Mouse (Mus musculus) MEL (cell line): ENCODE data around the gene Vwf. TPM values are rescaled to one million over a fixed set of nuclear protein-coding genes. Genes with fewer than 3 reads are reported as not detected.

Experiments
- DNase-seq: peaks from one replicate; pipeline ENCODE4 v3.0.0; 2011; ENCODE audit warnings: low read depth, low spot score
- H3K27ac ChIP-seq: 2 replicates; pipeline ENCODE4 v1.5.1; 2012; ENCODE audit warnings: low read depth, mild to moderate bottlenecking, control low read depth, low read length, moderate library complexity; ENCODE audit not compliant: control insufficient read depth
- H3K27me3 ChIP-seq, 2 experiments: fragments of 150-350 bp in 1 of 2; sonication (generic) in 1 of 2; 2 replicates each; pipeline ENCODE4 v1.6.1; 2012; ENCODE audit warnings: low read length in 2 of 2, mild to moderate bottlenecking in 2 of 2, improper control_type of control experiment in 1 of 2, moderate library complexity in 1 of 2; ENCODE audit not compliant: insufficient read depth in 2 of 2, control insufficient read depth in 1 of 2
- H3K36me3 ChIP-seq, 2 experiments: 2 replicates each; pipeline ENCODE4 v1.6.1; 2012 to 2014; ENCODE audit warnings: low read length in 2 of 2, improper control_type of control experiment in 1 of 2, inconsistent platforms in 1 of 2, mild to moderate bottlenecking in 1 of 2; ENCODE audit not compliant: insufficient read depth in 2 of 2, control insufficient read depth in 1 of 2
- H3K4me1 ChIP-seq, 2 experiments: fragments of 150-350 bp in 1 of 2; sonication (generic) in 1 of 2; 2 replicates each; pipeline ENCODE4 v1.6.1; 2012; ENCODE audit warnings: low read length in 2 of 2, improper control_type of control experiment in 1 of 2, mild to moderate bottlenecking in 1 of 2; ENCODE audit not compliant: insufficient read depth in 2 of 2, control insufficient read depth in 1 of 2
- H3K4me3 ChIP-seq, 2 experiments: fragments of 150-350 bp in 1 of 2; sonication (generic) in 1 of 2; 2 replicates each; pipeline ENCODE4 v1.5.1; 2012; ENCODE audit warnings: low read depth in 2 of 2, low read length in 2 of 2, mild to moderate bottlenecking in 2 of 2, moderate library complexity in 2 of 2, control low read depth in 1 of 2, improper control_type of control experiment in 1 of 2; ENCODE audit not compliant: control insufficient read depth in 1 of 2, insufficient read depth in 1 of 2
- H3K79me2 ChIP-seq: 2 replicates; pipeline ENCODE4 v1.6.1; 2012; ENCODE audit warnings: mild to moderate bottlenecking, low read length, moderate library complexity; ENCODE audit not compliant: control insufficient read depth, poor library complexity, insufficient read depth
- H3K9ac ChIP-seq: 2 replicates; pipeline ENCODE4 v1.6.1; 2012; ENCODE audit warnings: low read depth, mild to moderate bottlenecking, control low read depth, low read length, moderate library complexity; ENCODE audit not compliant: control insufficient read depth, poor library complexity, severe bottlenecking
- H3K9me3 ChIP-seq: fragments of 150-350 bp; sonication (generic); replicated peaks from 2 replicates; pipeline ENCODE4 v1.6.1; 2012; ENCODE audit warnings: mild to moderate bottlenecking, low read length, improper control_type of control experiment, moderate library complexity; ENCODE audit not compliant: insufficient read depth
- BHLHE40 ChIP-seq: IDR thresholded peaks from 2 replicates; pipeline ENCODE4 v1.6.1; 2012; ENCODE audit warnings: low read depth, mild to moderate bottlenecking, inconsistent platforms, low read length, improper control_type of control experiment, borderline replicate concordance
- CHD1 ChIP-seq: IDR thresholded peaks from 2 replicates; pipeline ENCODE4 v1.6.1; 2012; ENCODE audit warnings: low read depth, mild to moderate bottlenecking, inconsistent platforms, low read length, improper control_type of control experiment
- CHD2 ChIP-seq: IDR thresholded peaks from 2 replicates; pipeline ENCODE4 v1.6.1; 2011; ENCODE audit warnings: low read length, improper control_type of control experiment
- CTCF ChIP-seq, 3 experiments: IDR thresholded peaks in 2 of 3; conservative IDR thresholded peaks in 1 of 3; 2 replicates each; pipeline ENCODE4 v1.5.1; 2011 to 2012; ENCODE audit warnings: low read length in 3 of 3, low read depth in 2 of 3, mild to moderate bottlenecking in 2 of 3, improper control_type of control experiment in 1 of 3, inconsistent platforms in 1 of 3, mixed read lengths in 1 of 3, moderate library complexity in 1 of 3; ENCODE audit not compliant: control insufficient read depth in 1 of 3, insufficient read depth in 1 of 3, poor library complexity in 1 of 3, severe bottlenecking in 1 of 3
- E2F4 ChIP-seq: IDR thresholded peaks from 2 replicates; pipeline ENCODE4 v1.6.1; 2011; ENCODE audit warnings: low read depth, low read length, improper control_type of control experiment, borderline replicate concordance
- ELF1 ChIP-seq: IDR thresholded peaks from 2 replicates; pipeline ENCODE4 v1.6.1; 2014; ENCODE audit warnings: low read depth, mild to moderate bottlenecking, inconsistent platforms, low read length, improper control_type of control experiment, moderate library complexity
- GATA1 ChIP-seq: IDR thresholded peaks from 2 replicates; pipeline ENCODE4 v1.6.1; 2011; ENCODE audit warnings: low read depth, low read length, improper control_type of control experiment
- HCFC1 ChIP-seq: IDR thresholded peaks from 2 replicates; pipeline ENCODE4 v1.6.1; 2012; ENCODE audit warnings: low read depth, mild to moderate bottlenecking, inconsistent platforms, low read length, improper control_type of control experiment, moderate library complexity
- JUND ChIP-seq: IDR thresholded peaks from 2 replicates; pipeline ENCODE4 v1.6.1; 2011; ENCODE audit warnings: low read depth, mild to moderate bottlenecking, improper control_type of control experiment, low read length
- MAX ChIP-seq: IDR thresholded peaks from 2 replicates; pipeline ENCODE4 v1.6.1; 2011; ENCODE audit warnings: low read length, improper control_type of control experiment
- MAZ ChIP-seq: IDR thresholded peaks from 2 replicates; pipeline ENCODE4 v1.6.1; 2012; ENCODE audit warnings: low read depth, mild to moderate bottlenecking, inconsistent platforms, low read length, improper control_type of control experiment
- MXI1 ChIP-seq: IDR thresholded peaks from 2 replicates; pipeline ENCODE4 v1.6.1; 2011; ENCODE audit warnings: mild to moderate bottlenecking, low read depth, low read length, improper control_type of control experiment
- MYC ChIP-seq: IDR thresholded peaks from 2 replicates; pipeline ENCODE4 v1.6.1; 2011; ENCODE audit warnings: low read depth, mild to moderate bottlenecking, low read length, improper control_type of control experiment, moderate library complexity
- NELFE ChIP-seq: IDR thresholded peaks from 2 replicates; pipeline ENCODE4 v1.6.1; 2011; ENCODE audit warnings: low read depth, low read length, improper control_type of control experiment
- POLR2A ChIP-seq, 2 experiments: IDR thresholded peaks; 2 replicates each; pipeline ENCODE4 v1.6.1; 2011 to 2012; ENCODE audit warnings: low read length in 2 of 2, mild to moderate bottlenecking in 2 of 2, control low read depth in 1 of 2, improper control_type of control experiment in 1 of 2, low read depth in 1 of 2, moderate library complexity in 1 of 2; ENCODE audit not compliant: control insufficient read depth in 1 of 2, insufficient read depth in 1 of 2, poor library complexity in 1 of 2
- POLR2AphosphoS2 ChIP-seq: IDR thresholded peaks from 2 replicates; pipeline ENCODE4 v1.6.1; 2011; ENCODE audit warnings: low read length, improper control_type of control experiment
- POLR2AphosphoS5 ChIP-seq: IDR thresholded peaks from 2 replicates; pipeline ENCODE4 v1.6.1; 2012; ENCODE audit warnings: low read depth, borderline replicate concordance, mild to moderate bottlenecking, inconsistent platforms, low read length, moderate library complexity, mixed read lengths
- RAD21 ChIP-seq: IDR thresholded peaks from 2 replicates; pipeline ENCODE4 v1.6.1; 2011; ENCODE audit warnings: mild to moderate bottlenecking, low read depth, low read length, improper control_type of control experiment
- RCOR1 ChIP-seq: IDR thresholded peaks from 2 replicates; pipeline ENCODE4 v1.6.1; 2012; ENCODE audit warnings: low read depth, mild to moderate bottlenecking, inconsistent platforms, low read length, improper control_type of control experiment
- SIN3A ChIP-seq: IDR thresholded peaks from 2 replicates; pipeline ENCODE4 v1.6.1; 2012; ENCODE audit warnings: low read length, improper control_type of control experiment, inconsistent platforms
- SMC3 ChIP-seq: IDR thresholded peaks from 2 replicates; pipeline ENCODE4 v1.6.1; 2011; ENCODE audit warnings: low read depth, low read length, improper control_type of control experiment
- TCF12 ChIP-seq: IDR thresholded peaks from 2 replicates; pipeline ENCODE4 v1.6.1; 2014; ENCODE audit warnings: low read depth, mild to moderate bottlenecking, inconsistent platforms, low read length, improper control_type of control experiment, moderate library complexity
- UBTF ChIP-seq: IDR thresholded peaks from 2 replicates; pipeline ENCODE4 v1.6.1; 2012; ENCODE audit warnings: low read depth, mild to moderate bottlenecking, inconsistent platforms, low read length, improper control_type of control experiment, moderate library complexity, borderline replicate concordance; ENCODE audit not compliant: insufficient read depth
- USF1 ChIP-seq: IDR thresholded peaks from 2 replicates; pipeline ENCODE4 v1.6.1; 2014; ENCODE audit warnings: low read depth, mild to moderate bottlenecking, inconsistent platforms, low read length, improper control_type of control experiment, moderate library complexity
- USF2 ChIP-seq, 2 experiments: IDR thresholded peaks; 2 replicates each; pipeline ENCODE4 v1.6.1; 2011 to 2012; ENCODE audit warnings: improper control_type of control experiment in 2 of 2, low read length in 2 of 2, borderline replicate concordance in 1 of 2, inconsistent platforms in 1 of 2, low read depth in 1 of 2, mild to moderate bottlenecking in 1 of 2; ENCODE audit not compliant: insufficient read depth in 1 of 2
- ZC3H11A ChIP-seq: IDR thresholded peaks from 2 replicates; pipeline ENCODE4 v1.6.1; 2012; ENCODE audit warnings: low read depth, mild to moderate bottlenecking, inconsistent platforms, low read length, improper control_type of control experiment
- polyA plus RNA-seq, 2 experiments: library from polyadenylated mRNA; stranded (reverse) in 1 of 2; unstranded in 1 of 2; fragments of >175 nt in 1 of 2; fragments of >200 nt in 1 of 2; gene quantifications; 2 replicates each; pipeline versions ENCODE4 v1.2.1 to v1.2.4; 2012; ENCODE audit warnings: low replicate concordance in 2 of 2, low read depth in 1 of 2; ENCODE audit not compliant: insufficient read length in 2 of 2, insufficient read depth in 1 of 2, missing spikeins in 1 of 2
- total RNA-seq: library from RNA; depleted of rRNA; stranded (reverse); fragments of 300-350 nt; gene quantifications from 2 replicates; pipeline ENCODE4 v1.2.3, GENCODE M21; 2012

Gene Vwf
- total and polyA plus RNA-seq, 3 experiments, result 0.29 to 0.42 TPM; not detected in 1

DNA sequence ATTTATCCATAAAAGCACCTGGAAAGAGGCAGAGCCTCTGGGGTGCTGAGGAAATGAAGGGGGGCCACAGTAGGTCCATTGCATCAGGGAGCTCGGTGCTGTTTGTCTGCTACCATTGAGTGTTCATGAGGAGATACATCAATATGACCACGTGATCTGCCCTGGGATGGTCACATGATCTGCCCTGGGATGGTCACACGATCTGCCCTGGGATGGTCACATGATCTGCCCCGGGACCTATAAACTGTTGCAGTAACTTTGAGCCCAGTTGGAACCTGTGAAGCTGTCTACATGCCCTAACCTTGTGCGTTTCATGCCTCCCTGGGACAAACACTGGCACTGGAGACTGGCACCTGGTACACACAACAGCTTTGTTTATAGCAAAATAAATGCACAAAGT lies 8.1 kb upstream of the Vwf start:
- TF ChIP-seq BHLHE40 (no peak), RAD21 (no peak), USF2 (IDR thresholded peaks at IDR 0.05; ENCODE audit: borderline replicate concordance in 1 of 2, insufficient read depth in 1 of 2, low read depth in 1 of 2, low read length in 2 of 2) (peak in 1 of 2 experiments; percentile 63; a peak in 2 of 4 replicates), RCOR1 (no peak), HCFC1 (no peak), CHD1 (no peak), MAZ (no peak), E2F4 (no peak), SMC3 (no peak), CTCF (IDR thresholded peaks at IDR 0.05 in 2 of 3, conservative IDR thresholded peaks at IDR 0.05 in 1 of 3; ENCODE audit: control insufficient read depth in 1 of 3, insufficient read depth in 1 of 3, low read depth in 2 of 3, low read length in 3 of 3, poor library complexity in 1 of 3, severe bottlenecking in 1 of 3) (no peak), MYC (no peak), MAX (no peak), ZC3H11A (no peak), GATA1 (no peak), USF1 (peak; percentile 81), JUND (no peak), NELFE (no peak)
- H3K4me1 ChIP-seq, result no peaks in the 10 kb centered on the region

DNA sequence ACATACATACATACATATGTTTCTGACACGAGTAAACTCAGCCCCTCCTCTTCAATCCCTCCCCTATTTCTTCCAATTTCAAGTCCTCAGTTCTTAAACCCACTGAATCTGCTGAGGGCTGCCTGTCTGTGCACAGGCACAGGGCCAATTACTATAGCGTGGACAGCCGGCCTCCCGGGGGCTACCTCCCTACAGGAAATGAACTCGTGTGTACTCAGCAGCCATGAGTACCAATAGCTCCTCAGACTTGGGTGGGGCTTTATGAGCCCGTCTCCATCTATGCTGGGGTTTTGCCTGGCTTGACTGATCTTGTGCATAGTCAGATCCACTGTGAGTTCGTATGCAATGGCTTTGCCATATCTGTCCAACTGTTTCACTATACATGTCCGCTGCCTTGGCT lies 7.2 kb upstream of the Vwf start:
- Histone ChIP-seq H3K4me1 (no peaks in the 10 kb centered on the region), H3K4me3 (no peak overlapping the region), H3K27ac (no peak overlapping the region), H3K79me2 (no peaks in the 10 kb centered on the region), H3K9me3 (no peaks in the 10 kb centered on the region), H3K9ac (no peak overlapping the region), H3K27me3 (no peaks in the 10 kb centered on the region; a peak in 1 of 4 replicates), H3K36me3 (no peaks in the 10 kb centered on the region)
- no peak for DNase-seq
- no peak for TF ChIP-seq MAX
- no peak for TF ChIP-seq POLR2AphosphoS2
- TF ChIP-seq MAZ, result no peak
- no peak for TF ChIP-seq SIN3A
- TF ChIP-seq CTCF (IDR thresholded peaks at IDR 0.05 in 2 of 3, conservative IDR thresholded peaks at IDR 0.05 in 1 of 3; ENCODE audit: control insufficient read depth in 1 of 3, insufficient read depth in 1 of 3, low read depth in 2 of 3, low read length in 3 of 3, poor library complexity in 1 of 3, severe bottlenecking in 1 of 3), result no peak
- no peak for TF ChIP-seq BHLHE40
- no peak for TF ChIP-seq POLR2AphosphoS5
- no peak for TF ChIP-seq HCFC1
- no peak for TF ChIP-seq POLR2A (IDR thresholded peaks at IDR 0.05; ENCODE audit: control insufficient read depth in 1 of 2, insufficient read depth in 1 of 2, low read depth in 1 of 2, low read length in 2 of 2, poor library complexity in 1 of 2)
- no peak for TF ChIP-seq JUND
- no peak for TF ChIP-seq TCF12
- no peak for TF ChIP-seq UBTF
- no peak for TF ChIP-seq RCOR1
- TF ChIP-seq ELF1, result no peak
- TF ChIP-seq MXI1, result no peak
- TF ChIP-seq NELFE, result no peak
- no peak for TF ChIP-seq CHD2
- TF ChIP-seq SMC3, result no peak

More for the DNA sequence above, 8.1 kb upstream of the Vwf start:
- H3K9ac ChIP-seq, result no peak overlapping the region
- no peak overlapping the region for H3K27ac ChIP-seq
- H3K27me3 ChIP-seq, result no peaks in the 10 kb centered on the region
- no peak for DNase-seq
- H3K79me2 ChIP-seq, result no peaks in the 10 kb centered on the region
- no peak overlapping the region for H3K4me3 ChIP-seq
- no peaks in the 10 kb centered on the region for H3K9me3 ChIP-seq
- no peaks in the 10 kb centered on the region for H3K36me3 ChIP-seq
